Mouse (Mus musculus): Measurements from ENCODE around the gene Aig1. TPM values are rescaled to one million over a fixed set of nuclear protein-coding genes. Genes with fewer than 3 reads are reported as not detected.

Gene Aig1
- total and polyA plus RNA-seq, 2 experiments from 2014 or later = 98.2 to 129 TPM

DNA sequence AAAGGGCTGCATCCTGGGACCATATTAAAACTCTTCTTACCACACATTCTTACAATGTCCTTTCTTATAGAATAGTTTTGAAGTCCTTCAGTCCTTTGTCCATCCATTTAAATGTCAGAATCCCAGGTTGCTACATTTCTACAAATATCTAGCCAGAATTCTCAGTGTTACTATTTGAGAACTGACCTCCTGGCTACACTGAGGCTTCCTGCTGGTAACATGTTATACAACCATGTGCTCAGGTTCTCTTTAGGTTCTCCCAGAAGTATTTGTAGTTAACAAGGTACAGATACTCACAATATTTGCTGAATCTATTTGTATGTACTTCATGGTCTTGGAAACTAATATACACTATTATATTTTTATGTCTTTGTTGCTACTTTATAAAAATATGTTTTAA, 62.0 kb downstream of the Aig1 start:
- no peak for DNase-seq
- Histone ChIP-seq H3K27me3 (ENCODE audit: insufficient read depth, low read length) (no peaks in the 10 kb centered on the region), H3K27ac (ENCODE audit: low read depth, low read length) (no peak overlapping the region), H3K4me2 (ENCODE audit: low read depth) (no peak overlapping the region), H3K36me3 (ENCODE audit: insufficient read depth) (no peaks in the 10 kb centered on the region), H3K9ac (no peak overlapping the region), H3K9me3 (ENCODE audit: low read length) (no peaks in the 10 kb centered on the region), H3K4me3 (ENCODE audit: low read depth, low read length) (no peak overlapping the region), H3K4me1 (ENCODE audit: insufficient read depth) (no peaks in the 10 kb centered on the region)
- no peak for TF ChIP-seq CTCF (IDR thresholded peaks at IDR 0.05; ENCODE audit: low read depth)
- no peak for ATAC-seq

DNA sequence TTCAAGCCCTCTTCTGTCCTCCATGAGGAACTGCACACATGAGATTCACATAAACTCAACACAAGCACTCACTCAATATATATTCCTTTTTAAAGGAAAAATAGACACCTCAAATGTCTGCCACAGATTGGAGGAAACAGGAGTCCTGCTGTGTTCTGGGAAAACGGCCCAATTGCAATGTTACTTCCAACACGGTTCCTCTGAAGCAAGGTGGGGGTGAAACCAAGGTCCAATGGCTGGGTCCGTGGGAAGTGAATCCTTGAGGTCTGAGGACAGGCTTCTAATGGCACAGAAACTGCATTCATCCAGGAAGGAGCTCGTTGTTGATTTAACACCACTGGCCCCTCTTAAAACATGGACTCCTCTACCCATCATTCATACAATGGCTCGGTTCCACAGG, 67.5 kb downstream of the Aig1 start:
- ATAC-seq = no peak
- WGBS = 86% methylated on average over 5 of the region's 5 CpGs
- Histone ChIP-seq H3K4me2 (ENCODE audit: low read depth) (no peak overlapping the region), H3K27me3 (ENCODE audit: insufficient read depth, low read length) (no peaks in the 10 kb centered on the region), H3K36me3 (ENCODE audit: insufficient read depth) (peaks cover 6% of the 10 kb centered on the region), H3K4me1 (ENCODE audit: insufficient read depth) (no peaks in the 10 kb centered on the region), H3K9me3 (ENCODE audit: low read length) (no peaks in the 10 kb centered on the region), H3K9ac (no peak overlapping the region), H3K27ac (ENCODE audit: low read depth, low read length) (no peak overlapping the region), H3K4me3 (ENCODE audit: low read depth, low read length) (no peak overlapping the region)
- TF ChIP-seq CTCF (IDR thresholded peaks at IDR 0.05; ENCODE audit: low read depth) = no peak
- DNase-seq = no peak

DNA sequence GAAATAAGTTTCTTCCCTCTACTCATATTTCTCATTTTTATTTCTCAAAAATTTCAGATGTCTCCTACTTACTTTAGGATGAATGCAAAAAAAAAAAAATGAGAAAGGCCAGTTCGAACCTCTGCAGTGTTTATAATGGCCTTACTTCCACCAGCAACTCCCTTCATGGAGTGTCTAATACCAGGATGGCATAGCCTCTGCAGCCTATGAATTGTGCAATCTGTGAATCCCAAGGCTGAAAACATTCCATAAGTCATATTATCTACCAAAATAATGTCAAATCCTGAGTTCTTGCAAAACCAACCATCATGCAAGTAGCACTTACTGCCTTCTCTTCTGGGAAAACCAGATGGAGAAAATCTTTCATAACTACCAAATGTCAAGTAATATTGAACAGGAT, 75.3 kb downstream of the Aig1 start:
- ATAC-seq = no peak
- Histone ChIP-seq H3K36me3 (ENCODE audit: insufficient read depth) (peaks cover 6% of the 10 kb centered on the region), H3K4me2 (ENCODE audit: low read depth) (no peak overlapping the region), H3K27me3 (ENCODE audit: insufficient read depth, low read length) (no peaks in the 10 kb centered on the region), H3K9me3 (ENCODE audit: low read length) (no peaks in the 10 kb centered on the region), H3K27ac (ENCODE audit: low read depth, low read length) (no peak overlapping the region), H3K4me1 (ENCODE audit: insufficient read depth) (no peaks in the 10 kb centered on the region), H3K9ac (no peak overlapping the region), H3K4me3 (ENCODE audit: low read depth, low read length) (no peak overlapping the region)
- WGBS = 93% methylated on average over 1 of the region's 1 CpGs
- no peak for TF ChIP-seq CTCF (IDR thresholded peaks at IDR 0.05; ENCODE audit: low read depth)
- no peak for DNase-seq

DNA sequence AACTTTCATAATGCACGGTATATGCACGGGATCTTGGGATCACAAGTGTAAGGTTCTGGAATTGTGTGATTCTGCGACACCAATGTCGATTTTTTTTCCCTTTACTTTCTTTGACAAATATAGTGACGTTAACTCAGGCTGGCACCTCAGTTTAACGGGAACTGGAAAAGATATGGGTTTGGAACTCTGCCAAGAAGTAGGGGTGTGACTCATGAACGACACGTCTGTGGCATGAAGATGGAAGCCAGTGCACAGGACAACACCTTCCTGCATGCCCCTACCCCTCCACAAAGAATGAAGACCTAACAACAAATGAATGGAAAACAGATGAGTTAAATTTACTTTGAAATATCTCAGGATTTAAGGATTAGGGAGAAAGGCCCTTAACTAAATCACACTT, 76.0 kb downstream of the Aig1 start:
- Histone ChIP-seq H3K9ac (no peak overlapping the region), H3K9me3 (ENCODE audit: low read length) (no peaks in the 10 kb centered on the region), H3K4me3 (ENCODE audit: low read depth, low read length) (no peak overlapping the region), H3K27me3 (ENCODE audit: insufficient read depth, low read length) (no peaks in the 10 kb centered on the region), H3K36me3 (ENCODE audit: insufficient read depth) (peaks cover 6% of the 10 kb centered on the region), H3K27ac (ENCODE audit: low read depth, low read length) (no peak overlapping the region), H3K4me2 (ENCODE audit: low read depth) (no peak overlapping the region), H3K4me1 (ENCODE audit: insufficient read depth) (no peaks in the 10 kb centered on the region)
- 75% methylated on average over 8 of the region's 8 CpGs for WGBS
- TF ChIP-seq CTCF (IDR thresholded peaks at IDR 0.05; ENCODE audit: low read depth) = no peak
- no peak for ATAC-seq
- DNase-seq = no peak

DNA sequence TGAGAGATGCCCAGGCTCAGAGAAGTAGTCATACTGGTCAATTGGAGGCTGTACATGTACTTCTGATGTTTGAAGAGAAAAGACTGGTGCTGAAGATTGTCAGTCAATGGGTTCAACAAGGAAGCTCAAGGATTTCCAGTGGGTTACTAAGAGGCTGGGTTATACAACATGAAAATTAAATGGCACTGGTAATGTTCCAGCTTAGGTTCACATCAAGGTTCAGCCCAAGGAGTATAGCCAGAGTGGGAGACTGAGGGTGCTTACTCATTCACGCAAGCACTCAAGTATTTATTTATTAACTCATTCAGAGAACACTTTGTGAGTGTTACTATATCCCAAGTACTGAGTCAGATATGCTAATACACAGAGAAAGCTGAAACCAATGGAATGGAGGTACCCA, 79.2 kb downstream of the Aig1 start:
- H3K27ac ChIP-seq (ENCODE audit: low read depth, low read length) = no peak overlapping the region
- no peak overlapping the region for H3K4me2 ChIP-seq (ENCODE audit: low read depth)
- no peaks in the 10 kb centered on the region for H3K9me3 ChIP-seq (ENCODE audit: low read length)
- no peak overlapping the region for H3K4me3 ChIP-seq (ENCODE audit: low read depth, low read length)
- no peaks in the 10 kb centered on the region; the same call in 1 of the 2 replicates for H3K36me3 ChIP-seq (ENCODE audit: insufficient read depth)
- no peak overlapping the region for H3K9ac ChIP-seq
- TF ChIP-seq CTCF (IDR thresholded peaks at IDR 0.05; ENCODE audit: low read depth) = no peak
- ATAC-seq (no peak), DNase-seq (no peak)
- WGBS = 96% methylated on average over 1 of the region's 1 CpGs
- no peaks in the 10 kb centered on the region for H3K27me3 ChIP-seq (ENCODE audit: insufficient read depth, low read length)
- H3K4me1 ChIP-seq (ENCODE audit: insufficient read depth) = no peaks in the 10 kb centered on the region

DNA sequence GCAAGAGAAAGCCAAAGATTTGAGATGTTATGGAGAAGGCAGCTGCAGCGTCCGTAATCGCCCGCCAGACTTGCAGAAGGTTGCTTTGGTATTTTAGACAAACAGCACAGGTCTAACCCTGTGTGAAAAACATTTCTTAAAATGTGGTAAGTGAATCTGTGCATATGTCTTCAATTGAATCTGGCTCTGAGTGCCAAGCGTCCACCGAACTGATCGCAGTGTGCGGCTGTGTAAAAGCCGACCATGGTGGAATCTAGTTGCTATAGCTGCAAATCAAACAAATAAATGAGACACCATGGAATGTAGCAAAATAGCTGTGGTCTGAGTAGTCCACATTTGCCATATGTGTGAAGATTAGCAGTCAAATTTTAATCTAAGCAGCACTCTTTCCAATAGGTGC, 80.7 kb downstream of the Aig1 start:
- Histone ChIP-seq H3K4me1 (ENCODE audit: insufficient read depth) (no peaks in the 10 kb centered on the region), H3K4me3 (ENCODE audit: low read depth, low read length) (no peak overlapping the region), H3K27ac (ENCODE audit: low read depth, low read length) (no peak overlapping the region), H3K9me3 (ENCODE audit: low read length) (no peaks in the 10 kb centered on the region), H3K4me2 (ENCODE audit: low read depth) (no peak overlapping the region), H3K27me3 (ENCODE audit: insufficient read depth, low read length) (no peaks in the 10 kb centered on the region), H3K36me3 (ENCODE audit: insufficient read depth) (no peaks in the 10 kb centered on the region; the same call in 1 of the 2 replicates), H3K9ac (no peak overlapping the region)
- TF ChIP-seq CTCF (IDR thresholded peaks at IDR 0.05; ENCODE audit: low read depth) = no peak
- DNase-seq (no peak), ATAC-seq (no peak)
- WGBS = 94% methylated on average over 9 of the region's 9 CpGs

DNA sequence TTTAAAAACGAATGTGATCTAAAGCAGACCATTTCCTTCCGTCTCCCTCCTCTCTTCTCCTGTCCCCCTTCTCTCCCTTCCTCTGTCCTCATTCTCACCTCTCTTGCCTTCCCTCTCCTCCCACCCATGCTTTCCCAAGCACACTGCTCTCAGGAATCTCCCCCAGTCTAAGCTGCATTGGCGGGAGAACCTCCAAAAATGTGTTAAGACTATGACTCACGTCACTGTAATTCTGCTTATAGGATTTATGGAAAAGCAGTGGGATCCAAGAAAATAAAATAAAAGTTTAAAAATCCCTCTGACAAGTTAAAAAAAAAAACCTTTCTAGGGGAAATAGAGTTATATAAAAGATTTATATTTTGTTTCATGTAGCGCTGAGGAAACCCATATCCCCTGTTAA, 86.0 kb downstream of the Aig1 start:
- Histone ChIP-seq H3K4me1 (ENCODE audit: insufficient read depth) (no peaks in the 10 kb centered on the region), H3K27me3 (ENCODE audit: insufficient read depth, low read length) (no peaks in the 10 kb centered on the region), H3K4me3 (ENCODE audit: low read depth, low read length) (no peak overlapping the region), H3K9ac (no peak overlapping the region), H3K4me2 (ENCODE audit: low read depth) (no peak overlapping the region), H3K36me3 (ENCODE audit: insufficient read depth) (no peaks in the 10 kb centered on the region), H3K27ac (ENCODE audit: low read depth, low read length) (no peak overlapping the region), H3K9me3 (ENCODE audit: low read length) (no peaks in the 10 kb centered on the region)
- no peak for ATAC-seq
- no peak for TF ChIP-seq CTCF (IDR thresholded peaks at IDR 0.05; ENCODE audit: low read depth)
- no peak for DNase-seq
- 90% methylated on average over 5 of the region's 5 CpGs for WGBS

DNA sequence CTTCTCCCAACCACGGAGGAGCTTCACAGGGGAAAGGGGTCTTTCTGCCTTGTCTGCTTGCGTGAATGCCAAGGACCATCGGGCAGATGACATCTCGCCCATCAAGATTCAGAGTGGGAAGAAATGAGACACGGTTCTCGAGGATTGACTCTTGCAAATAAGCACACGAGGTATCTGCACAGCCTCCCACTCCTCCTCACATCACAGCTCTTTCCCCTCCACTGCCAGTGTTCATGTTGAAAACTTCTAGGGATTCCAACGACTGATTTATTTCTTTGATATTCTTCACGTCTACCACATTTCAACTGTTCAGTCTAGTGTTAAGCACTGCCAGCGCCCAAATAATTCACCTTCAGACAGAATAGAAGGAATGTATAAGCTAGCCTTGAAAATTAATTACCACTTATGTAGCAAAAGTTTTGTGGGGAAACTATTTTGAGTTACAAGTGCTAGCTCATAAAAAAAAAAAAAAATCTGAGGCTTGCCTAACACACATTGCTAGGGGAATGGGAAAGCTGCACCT, 86.5 kb downstream of the Aig1 start:
- WGBS = 93% methylated on average over 10 of the region's 10 CpGs
- ATAC-seq = no peak
- no peak overlapping the region for H3K27ac ChIP-seq (ENCODE audit: low read depth, low read length)

More for the DNA sequence above, 86.5 kb downstream of the Aig1 start:
- Histone ChIP-seq H3K4me1 (ENCODE audit: insufficient read depth) (no peaks in the 10 kb centered on the region), H3K9ac (no peak overlapping the region), H3K4me3 (ENCODE audit: low read depth, low read length) (no peak overlapping the region), H3K36me3 (ENCODE audit: insufficient read depth) (0 out of 2 replicates have a peak, but pooled peaks cover 2% of the 10 kb centered on the region), H3K9me3 (ENCODE audit: low read length) (no peaks in the 10 kb centered on the region), H3K4me2 (ENCODE audit: low read depth) (no peak overlapping the region), H3K27me3 (ENCODE audit: insufficient read depth, low read length) (no peaks in the 10 kb centered on the region)
- TF ChIP-seq CTCF (IDR thresholded peaks at IDR 0.05; ENCODE audit: low read depth) = no peak
- no peak for DNase-seq
